Mouse (Mus musculus): ENCODE data around the gene Wars2. TPM values are rescaled to one million over a fixed set of nuclear protein-coding genes. Genes with fewer than 3 reads are reported as not detected.

Wars2 gene
- polyA plus RNA-seq, 1 experiment from 2014 or later = 10.8 TPM

DNA sequence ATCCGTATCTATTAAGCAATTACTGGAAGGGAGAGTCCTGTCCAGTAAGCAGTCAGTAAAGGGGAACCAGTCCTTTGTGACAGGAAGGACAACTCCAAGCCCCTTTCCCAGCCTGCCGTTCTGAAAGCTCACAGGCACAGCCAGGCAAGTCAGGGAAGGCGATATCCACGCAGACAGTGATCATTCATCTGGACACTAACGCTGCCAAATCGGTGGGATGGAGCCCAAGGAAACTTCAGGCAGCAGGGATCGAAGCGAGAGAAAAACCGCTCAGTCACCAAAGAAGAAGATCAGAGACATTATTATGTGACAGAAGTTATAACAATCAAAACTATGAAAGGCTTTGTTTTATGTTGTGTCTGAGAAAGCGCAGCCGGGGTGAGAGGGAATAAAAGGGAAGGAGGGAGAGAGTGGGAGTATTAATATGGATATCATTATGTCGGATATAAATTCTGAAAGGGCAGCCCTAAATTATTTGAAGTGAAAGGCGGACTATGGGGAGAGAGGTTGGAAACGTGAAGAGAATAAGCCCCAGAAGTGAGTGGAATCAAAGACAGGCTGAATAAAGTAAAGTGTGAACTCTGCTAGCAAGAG is 70.3 kb downstream of the Wars2 start:
- H3K27ac ChIP-seq = peak overlapping the region; percentile 51
- no peaks in the 10 kb centered on the region for H3K9me3 ChIP-seq (replicated peaks)
- peaks cover 27% of the 10 kb centered on the region for H3K4me1 ChIP-seq
- peak; percentile 42 for DNase-seq (ENCODE audit: low spot score)
- 33% methylated on average over 14 of the region's 14 CpGs for WGBS
- peaks cover 10% of the 10 kb centered on the region; the same call in 1 of the 2 replicates for H3K36me3 ChIP-seq
- no peak overlapping the region for H3K4me3 ChIP-seq
- H3K27me3 ChIP-seq (ENCODE audit: low read depth, poor library complexity, severe bottlenecking) = no peaks in the 10 kb centered on the region

DNA sequence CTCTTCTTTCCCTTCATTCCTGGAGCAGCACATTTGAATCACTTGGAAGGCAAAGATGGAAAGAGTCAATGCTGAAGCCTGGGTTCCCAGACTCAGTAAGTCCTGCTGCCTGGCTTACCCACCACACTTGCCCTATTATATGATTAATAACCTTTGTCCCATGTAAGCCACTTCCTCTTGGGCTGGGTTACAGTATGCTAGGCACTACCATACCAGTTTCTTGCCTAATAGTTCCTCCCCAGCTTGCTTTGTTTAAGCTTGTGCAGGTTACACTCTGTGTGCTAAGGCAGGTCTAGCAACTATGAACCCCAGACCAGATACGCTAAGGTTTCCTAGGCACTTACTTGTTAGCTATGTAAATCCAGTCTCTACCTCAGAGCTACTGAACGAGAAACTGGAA is 86.9 kb downstream of the Wars2 start:
- Histone ChIP-seq H3K4me3 (no peak overlapping the region), H3K27me3 (ENCODE audit: low read depth, poor library complexity, severe bottlenecking) (no peaks in the 10 kb centered on the region), H3K27ac (no peak overlapping the region), H3K4me1 (no peaks in the 10 kb centered on the region), H3K36me3 (no peaks in the 10 kb centered on the region), H3K9me3 (replicated peaks) (no peaks in the 10 kb centered on the region)
- DNase-seq (ENCODE audit: low spot score) = no peak
- 81% methylated on average over 2 of the region's 2 CpGs for WGBS

DNA sequence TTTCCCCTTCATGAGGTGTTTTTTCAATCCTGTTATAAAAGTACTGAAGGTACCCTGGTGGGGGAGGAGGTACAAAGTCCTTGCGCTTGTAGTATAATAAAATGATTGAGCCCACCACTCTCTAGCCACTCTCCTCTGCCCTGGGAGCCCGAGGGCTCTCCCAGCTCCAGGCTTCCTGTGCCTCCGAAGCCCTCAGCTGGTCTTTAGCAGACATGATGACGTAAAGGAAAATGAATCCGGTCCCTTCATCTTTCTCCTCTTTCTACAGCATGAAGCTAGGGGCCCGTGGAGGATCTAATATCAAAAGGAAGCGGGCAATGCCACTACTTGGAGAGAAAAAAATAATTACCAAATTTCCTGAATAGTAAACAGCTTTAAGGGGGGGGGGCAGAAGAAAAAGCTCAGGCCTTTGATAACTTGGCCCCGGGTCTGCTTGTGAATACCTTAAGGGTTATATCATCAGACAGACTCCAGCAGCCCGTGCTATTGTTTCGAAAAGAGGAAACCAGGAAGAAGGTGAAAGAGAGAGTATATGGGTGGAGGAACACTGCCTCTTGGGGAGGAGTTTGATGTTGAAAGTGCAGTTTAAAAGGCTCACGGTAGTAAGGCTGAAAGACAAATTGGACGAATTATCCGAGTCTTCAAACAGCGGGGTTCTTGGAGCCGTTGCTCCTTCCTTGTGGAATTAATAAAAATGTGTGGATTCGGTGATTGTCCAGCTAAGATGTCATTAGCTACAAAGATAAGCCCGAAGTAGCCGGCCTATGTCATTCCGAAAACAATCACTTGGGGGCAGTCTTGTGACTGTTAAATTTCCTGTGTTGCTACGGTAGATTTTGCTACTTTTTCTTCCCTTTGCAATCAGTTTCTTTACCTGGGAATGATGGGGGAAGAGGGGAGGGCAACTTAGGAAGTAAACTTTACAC is 92.8 kb downstream of the Wars2 start:
- H3K27ac ChIP-seq = peak overlapping the region; percentile 71
- WGBS = 6% methylated on average over 20 of the region's 20 CpGs
- H3K36me3 ChIP-seq = no peaks in the 10 kb centered on the region
- H3K9me3 ChIP-seq (replicated peaks) = no peaks in the 10 kb centered on the region
- peak; percentile 80 for DNase-seq (ENCODE audit: low spot score)
- H3K4me1 ChIP-seq = peaks cover 44% of the 10 kb centered on the region
- peak overlapping the region; percentile 35 for H3K4me3 ChIP-seq
- peaks cover 41% of the 10 kb centered on the region for H3K27me3 ChIP-seq (ENCODE audit: low read depth, poor library complexity, severe bottlenecking)

DNA sequence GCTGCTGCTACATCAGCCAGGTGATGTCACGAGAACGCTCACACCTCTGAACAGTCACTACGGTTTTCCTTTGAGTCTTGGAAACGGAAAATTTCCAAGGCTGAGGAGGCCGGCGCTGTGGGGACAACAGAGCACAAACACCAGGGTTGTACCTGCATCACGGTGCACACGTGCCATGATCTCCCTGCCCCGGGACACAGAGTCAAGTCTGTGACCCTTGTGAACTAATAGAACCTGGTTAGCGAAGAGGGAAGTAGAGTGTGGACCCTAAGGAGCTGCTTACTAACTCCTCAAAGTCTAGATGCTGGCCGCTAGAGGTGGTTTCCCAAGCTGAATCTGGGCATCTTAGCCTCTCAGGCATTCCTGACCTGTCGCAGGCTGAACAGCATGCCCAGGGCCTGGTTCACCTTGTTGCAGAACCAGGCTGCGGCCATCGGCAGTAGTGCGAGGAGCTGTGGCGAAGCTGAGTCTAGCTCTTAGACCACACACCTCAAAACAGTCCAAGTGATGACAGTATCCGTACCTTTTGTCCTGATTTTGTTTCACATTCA is 93.5 kb downstream of the Wars2 start:
- Histone ChIP-seq H3K4me1 (peaks cover 51% of the 10 kb centered on the region), H3K36me3 (no peaks in the 10 kb centered on the region), H3K27me3 (ENCODE audit: low read depth, poor library complexity, severe bottlenecking) (peaks cover 49% of the 10 kb centered on the region), H3K9me3 (replicated peaks) (no peaks in the 10 kb centered on the region), H3K27ac (peak overlapping the region; percentile 71), H3K4me3 (peak overlapping the region; percentile 35)
- peak; percentile 60 for DNase-seq (ENCODE audit: low spot score)
- 4% methylated on average over 17 of the region's 17 CpGs for WGBS

DNA sequence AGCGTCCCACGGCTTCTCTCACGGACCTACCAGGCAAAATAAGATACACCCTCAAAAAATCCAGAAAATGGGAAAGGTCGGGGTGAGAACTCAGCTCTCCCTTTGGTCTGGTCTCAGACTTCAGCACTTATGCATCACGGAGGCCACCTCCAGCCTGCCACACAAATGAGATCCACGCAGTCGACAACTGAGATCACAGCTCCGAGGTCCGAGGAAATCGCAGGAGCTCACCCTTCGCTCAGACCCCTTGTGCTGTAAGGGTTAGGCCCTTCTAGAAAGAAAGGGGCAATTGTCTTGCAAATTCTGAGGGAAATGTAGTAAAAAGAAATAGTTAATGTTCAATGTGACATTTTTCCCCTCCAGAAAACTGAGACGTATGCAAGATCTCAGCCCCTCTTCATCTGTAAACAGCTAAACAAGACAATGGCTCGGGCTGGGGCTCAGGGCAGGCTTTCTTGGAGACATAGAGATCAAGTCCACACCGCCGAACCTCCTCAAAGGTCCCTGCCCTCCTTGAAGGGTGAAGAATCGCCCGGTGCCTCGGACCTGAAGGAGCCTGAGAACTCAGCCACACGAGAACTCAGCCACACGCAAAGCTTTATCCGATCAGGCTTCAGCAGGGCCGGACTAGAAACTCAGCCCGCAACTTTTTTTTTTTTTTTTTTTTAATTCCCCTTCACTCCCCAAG is 94.4 kb downstream of the Wars2 start:
- DNase-seq (ENCODE audit: low spot score) = peak; percentile 57
- Histone ChIP-seq H3K27me3 (ENCODE audit: low read depth, poor library complexity, severe bottlenecking) (peaks cover 57% of the 10 kb centered on the region), H3K4me3 (peak overlapping the region; percentile 35), H3K4me1 (peaks cover 60% of the 10 kb centered on the region), H3K36me3 (no peaks in the 10 kb centered on the region), H3K27ac (peak overlapping the region; percentile 71), H3K9me3 (replicated peaks) (no peaks in the 10 kb centered on the region)
- WGBS = 1% methylated on average over 23 of the region's 23 CpGs

DNA sequence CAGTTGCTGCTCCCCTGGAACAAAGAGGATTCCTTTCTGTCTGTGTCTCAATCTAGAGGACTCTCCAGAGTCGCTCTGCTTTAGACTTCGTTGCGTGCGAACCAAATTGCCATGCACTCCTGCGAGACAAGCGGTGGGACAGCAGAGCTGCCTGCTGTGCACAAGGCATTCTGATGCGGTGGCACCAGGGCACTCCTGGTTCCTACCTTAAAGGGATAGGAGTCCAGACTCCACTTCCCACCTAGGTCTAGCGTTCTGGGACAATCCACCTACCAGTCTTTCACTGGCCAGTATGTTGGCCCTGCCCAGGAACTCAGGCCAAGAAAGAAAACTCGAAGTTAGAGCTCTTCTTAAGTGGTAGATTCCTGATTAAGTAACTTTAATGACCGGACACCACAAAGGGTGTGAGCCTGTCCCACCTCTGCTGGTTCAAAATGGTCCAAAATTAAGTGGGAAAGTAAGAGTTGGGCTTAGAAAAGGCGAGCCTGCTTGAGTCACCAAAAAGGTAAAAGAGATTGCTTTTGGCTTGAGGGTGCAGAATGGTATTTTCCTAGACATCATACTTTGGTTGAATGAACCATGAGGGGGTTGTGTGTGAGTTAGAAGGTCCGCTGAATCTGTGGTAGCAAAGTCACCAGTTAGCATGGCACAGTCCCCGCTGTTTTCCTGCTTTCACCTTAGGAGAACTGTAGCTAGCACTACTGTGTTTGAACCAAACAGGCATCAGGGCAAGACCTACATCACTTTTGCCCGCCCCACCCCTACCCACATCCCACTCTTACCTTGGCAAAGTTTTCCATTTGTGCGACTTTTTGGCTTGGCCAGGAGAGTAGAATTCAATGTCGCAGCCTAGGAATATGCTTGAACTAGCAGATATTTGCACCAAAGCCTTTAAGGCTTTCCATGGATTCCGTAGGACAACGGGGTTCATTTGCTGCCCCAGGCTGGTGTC is 95.2 kb downstream of the Wars2 start:
- WGBS = 3% methylated on average over 18 of the region's 18 CpGs
- Histone ChIP-seq H3K27me3 (ENCODE audit: low read depth, poor library complexity, severe bottlenecking) (peaks cover 60% of the 10 kb centered on the region), H3K27ac (peak overlapping the region; percentile 71), H3K9me3 (replicated peaks) (no peaks in the 10 kb centered on the region), H3K36me3 (no peaks in the 10 kb centered on the region), H3K4me3 (peak overlapping the region; percentile 35), H3K4me1 (peaks cover 67% of the 10 kb centered on the region)
- peak; percentile 61 for DNase-seq (ENCODE audit: low spot score)

DNA sequence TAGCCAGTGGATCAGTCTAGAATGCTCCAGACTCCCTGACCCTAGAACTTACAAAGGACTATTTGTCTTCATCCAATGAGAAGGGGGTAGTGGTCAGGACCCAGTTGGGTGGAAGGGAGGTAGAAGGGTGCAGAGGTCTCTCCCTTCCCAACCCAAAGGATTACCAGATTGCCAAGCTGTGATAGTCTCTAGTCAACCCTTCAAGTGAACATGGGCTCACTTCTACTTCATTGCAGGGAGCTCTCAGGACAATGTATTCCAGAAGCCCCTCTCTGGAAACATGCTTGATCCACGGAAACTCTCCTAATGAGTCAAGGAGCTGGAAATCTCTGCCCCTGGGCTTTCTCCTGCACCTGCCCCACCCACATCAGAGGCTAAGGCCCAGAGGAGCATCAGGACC is 97.8 kb downstream of the Wars2 start:
- Histone ChIP-seq H3K4me3 (peak overlapping the region; percentile 65; the same call in 1 of the 2 replicates), H3K27ac (peak overlapping the region; percentile 26; the same call in 1 of the 2 replicates), H3K27me3 (ENCODE audit: low read depth, poor library complexity, severe bottlenecking) (peaks cover 82% of the 10 kb centered on the region), H3K4me1 (peaks cover 76% of the 10 kb centered on the region), H3K36me3 (no peaks in the 10 kb centered on the region), H3K9me3 (replicated peaks) (no peaks in the 10 kb centered on the region)
- WGBS = 0% methylated on average over 1 of the region's 1 CpGs
- DNase-seq (ENCODE audit: low spot score) = peak; percentile 33

DNA sequence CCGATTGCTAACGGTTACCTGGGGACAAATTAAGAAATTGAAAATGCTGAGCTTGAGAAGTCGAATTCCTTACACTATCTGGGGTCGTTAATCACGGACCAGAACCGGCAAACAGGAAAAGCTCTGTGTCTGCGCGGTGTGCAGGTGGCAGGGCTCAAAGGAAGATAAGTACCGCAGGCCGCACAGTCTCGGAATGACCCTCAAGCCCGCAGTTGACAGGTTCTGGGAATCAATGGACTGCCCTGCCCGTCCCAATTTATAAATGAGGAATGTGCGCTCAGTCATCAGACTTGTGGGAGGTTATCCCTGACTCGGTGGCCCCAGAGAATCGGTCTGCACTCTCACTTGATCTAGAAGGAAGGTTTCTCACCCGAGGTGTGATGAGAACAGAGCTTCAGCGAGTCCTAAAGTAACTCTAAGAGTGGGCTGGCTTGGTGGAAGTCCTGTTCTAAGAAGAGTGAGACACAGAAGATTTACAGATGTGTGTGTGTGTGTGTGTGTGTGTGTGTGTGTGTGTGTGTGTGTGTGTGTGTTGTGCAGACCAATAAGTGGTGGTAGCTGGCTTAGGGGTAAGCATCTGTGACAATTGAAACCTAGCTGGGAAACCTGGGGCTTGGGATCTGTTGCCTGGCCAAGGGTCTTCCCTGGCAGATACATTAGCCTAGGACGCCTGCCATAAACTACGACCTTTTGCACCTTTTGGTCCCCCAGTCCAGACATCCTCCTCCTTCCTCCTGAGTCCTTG is 98.6 kb downstream of the Wars2 start:
- no peaks in the 10 kb centered on the region for H3K36me3 ChIP-seq
- DNase-seq (ENCODE audit: low spot score) = peak; percentile 51
- no peaks in the 10 kb centered on the region for H3K9me3 ChIP-seq (replicated peaks)
- H3K27me3 ChIP-seq (ENCODE audit: low read depth, poor library complexity, severe bottlenecking) = peaks cover 87% of the 10 kb centered on the region
- H3K4me3 ChIP-seq = peak overlapping the region; percentile 65
- WGBS = 2% methylated on average over 20 of the region's 20 CpGs
- peaks cover 71% of the 10 kb centered on the region for H3K4me1 ChIP-seq
- peak overlapping the region; percentile 92 for H3K27ac ChIP-seq

DNA sequence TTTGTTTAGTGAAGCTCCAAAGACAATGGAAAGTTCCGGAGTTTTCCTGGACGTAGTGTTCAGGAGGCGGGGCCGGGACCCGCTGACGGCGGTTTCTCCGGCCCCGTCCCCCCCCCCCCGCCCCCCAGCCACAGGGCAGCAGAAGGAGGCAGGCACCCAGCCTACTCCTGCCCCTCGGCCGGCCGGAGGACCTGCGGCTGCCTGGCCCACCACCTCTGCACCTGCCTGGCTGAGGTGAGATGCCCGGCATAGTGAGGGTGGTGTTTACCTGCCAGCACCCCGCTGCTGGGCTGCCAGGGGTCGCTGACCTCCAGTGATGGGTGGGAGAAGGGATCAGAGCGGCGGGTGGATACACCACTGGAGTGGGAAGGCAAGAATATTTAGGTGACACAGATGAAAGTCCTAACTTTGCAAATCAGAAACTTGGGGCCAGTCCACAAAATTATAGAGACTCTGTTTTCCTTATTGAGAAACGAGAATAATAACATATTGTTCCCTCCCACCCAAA is 99.4 kb downstream of the Wars2 start, which contains the start of gene Tbx15:
Gene Tbx15, plus strand, starts transcription at position 169 of the 508 bp plus-strand sequence.
- H3K4me3 ChIP-seq = peak within 1 kb of the TSS; percentile 65
- H3K9me3 ChIP-seq (replicated peaks) = no peaks in the 10 kb centered on the region
- DNase-seq (ENCODE audit: low spot score) = peak; percentile 54
- 1% methylated on average over 20 of the region's 20 CpGs for WGBS
- peak within 1 kb of the TSS; percentile 92 for H3K27ac ChIP-seq
- no peaks in the 10 kb centered on the region for H3K36me3 ChIP-seq
- peaks cover 87% of the 10 kb centered on the region for H3K27me3 ChIP-seq (ENCODE audit: low read depth, poor library complexity, severe bottlenecking)
- H3K4me1 ChIP-seq = peaks cover 69% of the 10 kb centered on the region

DNA sequence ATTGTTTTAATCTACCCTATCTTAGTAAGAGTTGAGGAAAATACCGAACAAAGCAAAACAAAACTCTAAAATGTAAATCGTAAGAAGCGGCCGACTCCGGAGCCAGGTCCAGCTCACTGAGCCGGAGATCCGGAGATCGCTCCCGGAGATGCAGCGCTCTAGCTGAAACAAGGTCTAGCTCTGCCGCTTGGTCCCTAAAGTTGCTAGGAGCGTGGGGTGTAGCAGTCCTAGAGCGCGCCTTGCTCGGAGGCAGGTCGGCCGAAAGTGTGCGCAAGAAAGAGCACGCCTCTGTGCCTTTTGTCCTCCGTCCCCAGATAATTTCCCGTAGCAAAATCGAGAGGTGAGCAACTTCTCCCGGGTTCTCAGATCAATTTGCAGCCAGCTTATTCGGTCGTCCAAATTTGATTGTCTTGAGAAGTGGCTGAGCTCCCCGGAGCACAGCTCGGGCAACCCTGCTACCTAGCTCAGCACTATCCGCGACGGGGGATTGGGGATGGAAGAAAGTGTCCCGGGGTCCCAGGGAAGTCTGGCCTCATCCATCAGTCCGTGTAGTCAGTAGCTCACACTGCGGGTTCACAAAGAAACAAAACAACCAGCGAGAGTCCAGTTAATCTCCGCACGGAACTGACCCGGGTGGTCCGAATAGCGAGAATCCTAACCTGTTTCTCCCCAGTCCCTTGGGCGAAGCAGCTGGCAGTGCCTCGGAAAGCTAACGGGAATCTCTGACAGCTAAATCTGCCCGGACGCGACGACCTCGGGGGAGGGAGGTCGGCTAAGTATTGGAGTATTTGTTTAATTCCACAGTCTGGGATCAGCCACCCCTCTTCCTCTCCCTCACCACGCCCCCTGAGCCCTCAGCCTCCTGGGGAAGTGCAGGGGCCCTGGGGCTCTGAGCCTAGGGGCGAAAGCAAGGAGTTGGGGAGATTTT is 100.2 kb downstream of the Wars2 start:
- Histone ChIP-seq H3K27ac (peak overlapping the region; percentile 92), H3K36me3 (no peaks in the 10 kb centered on the region), H3K4me3 (peak overlapping the region; percentile 65), H3K4me1 (peaks cover 67% of the 10 kb centered on the region), H3K27me3 (ENCODE audit: low read depth, poor library complexity, severe bottlenecking) (peaks cover 89% of the 10 kb centered on the region), H3K9me3 (replicated peaks) (no peaks in the 10 kb centered on the region)
- peak; percentile 75 for DNase-seq (ENCODE audit: low spot score)
- whole genome bisulfite sequencing = under 1% methylated on average over 50 of the region's 50 CpGs
